Mouse (Mus musculus): Measurements from ENCODE around the gene Midn. TPM values are rescaled to one million over a fixed set of nuclear protein-coding genes. Genes with fewer than 3 reads are reported as not detected.
A peak's percentile ranks its signal among the peaks of the same experiment; 100 is the strongest.
"Not testable (repeated sequence)": the region's sequence is repeated elsewhere in the genome, so short reads cannot be mapped to it uniquely, and the experiment has no call there.

Gene Midn
- total RNA-seq, 1 experiment from 2014 or later = 20.2 TPM

- no peak for ATAC-seq (replicated peaks in 1 of 2; ENCODE audit: insufficient read depth in 1 of 2, low FRiP score in 2 of 2, low TSS enrichment in 1 of 2, low read depth in 1 of 2, poor library complexity in 2 of 2, severe bottlenecking in 2 of 2)
Observed at GRCm38 (mm10) chr10:80161522-80162242, 13.6 kb downstream of the Midn start.

- ATAC-seq (replicated peaks in 1 of 2; ENCODE audit: insufficient read depth in 1 of 2, low FRiP score in 2 of 2, low TSS enrichment in 1 of 2, low read depth in 1 of 2, poor library complexity in 2 of 2, severe bottlenecking in 2 of 2) = no peak
Observed at GRCm38 (mm10) chr10:80162243-80162608, 14.2 kb downstream of the Midn start.

GRCm38 (mm10) chr10:80162716-80163299 is 14.7 kb downstream of the Midn start:
- no peak for ATAC-seq (replicated peaks in 1 of 2; ENCODE audit: insufficient read depth in 1 of 2, low FRiP score in 2 of 2, low TSS enrichment in 1 of 2, low read depth in 1 of 2, poor library complexity in 2 of 2, severe bottlenecking in 2 of 2)

GRCm38 (mm10) chr10:80163721-80164120 is 15.6 kb downstream of the Midn start:
- ATAC-seq (replicated peaks in 1 of 2; ENCODE audit: insufficient read depth in 1 of 2, low FRiP score in 2 of 2, low TSS enrichment in 1 of 2, low read depth in 1 of 2, poor library complexity in 2 of 2, severe bottlenecking in 2 of 2) = no peak

GRCm38 (mm10) chr10:80164161-80164997 is 16.3 kb downstream of the Midn start:
- ATAC-seq (replicated peaks in 1 of 2; ENCODE audit: insufficient read depth in 1 of 2, low FRiP score in 2 of 2, low TSS enrichment in 1 of 2, low read depth in 1 of 2, poor library complexity in 2 of 2, severe bottlenecking in 2 of 2) = no peak

GRCm38 (mm10) chr10:80164998-80165344 is 16.9 kb downstream of the Midn start:
- ATAC-seq (replicated peaks in 1 of 2; ENCODE audit: insufficient read depth in 1 of 2, low FRiP score in 2 of 2, low TSS enrichment in 1 of 2, low read depth in 1 of 2, poor library complexity in 2 of 2, severe bottlenecking in 2 of 2) = peak; percentile 61 to 66

GRCm38 (mm10) chr10:80165392-80166128 is 17.5 kb downstream of the Midn start, which contains the start of gene Cirbp:
Gene Cirbp, plus strand, starts transcription at chr10:80165985.
- no peak for ATAC-seq (replicated peaks in 1 of 2; ENCODE audit: insufficient read depth in 1 of 2, low FRiP score in 2 of 2, low TSS enrichment in 1 of 2, low read depth in 1 of 2, poor library complexity in 2 of 2, severe bottlenecking in 2 of 2)

GRCm38 (mm10) chr10:80166136-80166535 is 18.1 kb downstream of the Midn start:
- ATAC-seq (replicated peaks in 1 of 2; ENCODE audit: insufficient read depth in 1 of 2, low FRiP score in 2 of 2, low TSS enrichment in 1 of 2, low read depth in 1 of 2, poor library complexity in 2 of 2, severe bottlenecking in 2 of 2) = not testable (repeated sequence)

GRCm38 (mm10) chr10:80167460-80168037 is 19.5 kb downstream of the Midn start:
- ATAC-seq (replicated peaks in 1 of 2; ENCODE audit: insufficient read depth in 1 of 2, low FRiP score in 2 of 2, low TSS enrichment in 1 of 2, low read depth in 1 of 2, poor library complexity in 2 of 2, severe bottlenecking in 2 of 2) = peak; percentile 79 to 85

- peak; percentile 3 to 22; a peak in 2 of 4 replicates for ATAC-seq (replicated peaks in 1 of 2; ENCODE audit: insufficient read depth in 1 of 2, low FRiP score in 2 of 2, low TSS enrichment in 1 of 2, low read depth in 1 of 2, poor library complexity in 2 of 2, severe bottlenecking in 2 of 2)
Observed at GRCm38 (mm10) chr10:80168038-80168661, 20.1 kb downstream of the Midn start.

- ATAC-seq (replicated peaks in 1 of 2; ENCODE audit: insufficient read depth in 1 of 2, low FRiP score in 2 of 2, low TSS enrichment in 1 of 2, low read depth in 1 of 2, poor library complexity in 2 of 2, severe bottlenecking in 2 of 2) = no peak
Observed at GRCm38 (mm10) chr10:80169070-80169469, 21.0 kb downstream of the Midn start.

GRCm38 (mm10) chr10:80169651-80170050 is 21.6 kb downstream of the Midn start:
- ATAC-seq (replicated peaks in 1 of 2; ENCODE audit: insufficient read depth in 1 of 2, low FRiP score in 2 of 2, low TSS enrichment in 1 of 2, low read depth in 1 of 2, poor library complexity in 2 of 2, severe bottlenecking in 2 of 2) = no peak

GRCm38 (mm10) chr10:80170052-80170451 is 22.0 kb downstream of the Midn start:
- no peak for ATAC-seq (replicated peaks in 1 of 2; ENCODE audit: insufficient read depth in 1 of 2, low FRiP score in 2 of 2, low TSS enrichment in 1 of 2, low read depth in 1 of 2, poor library complexity in 2 of 2, severe bottlenecking in 2 of 2)

- no peak for ATAC-seq (replicated peaks in 1 of 2; ENCODE audit: insufficient read depth in 1 of 2, low FRiP score in 2 of 2, low TSS enrichment in 1 of 2, low read depth in 1 of 2, poor library complexity in 2 of 2, severe bottlenecking in 2 of 2)
Observed at GRCm38 (mm10) chr10:80170601-80171021, 22.5 kb downstream of the Midn start.

- no peak for ATAC-seq (replicated peaks in 1 of 2; ENCODE audit: insufficient read depth in 1 of 2, low FRiP score in 2 of 2, low TSS enrichment in 1 of 2, low read depth in 1 of 2, poor library complexity in 2 of 2, severe bottlenecking in 2 of 2)
Observed at GRCm38 (mm10) chr10:80171252-80171651, 23.2 kb downstream of the Midn start.

GRCm38 (mm10) chr10:80171760-80172526 is 23.9 kb downstream of the Midn start:
- ATAC-seq (replicated peaks in 1 of 2; ENCODE audit: insufficient read depth in 1 of 2, low FRiP score in 2 of 2, low TSS enrichment in 1 of 2, low read depth in 1 of 2, poor library complexity in 2 of 2, severe bottlenecking in 2 of 2) = no peak
